Mouse (Mus musculus) kidney, embryonic 16.5 days (tissue): ENCODE measurements around the gene Lmtk3. TPM values are rescaled to one million over a fixed set of nuclear protein-coding genes. Genes with fewer than 3 reads are reported as not detected.

Experiments used
- ATAC-seq: fragments of 200-750 bp; cut with Nextera tagmentation; 2 replicates; pipeline ENCODE4 v1.8.0; 2017; ENCODE audit warnings: moderate TSS enrichment; ENCODE audit not compliant: low FRiP score, low TSS enrichment
- H3K27ac ChIP-seq: fragments of 300-500 bp; sonication (generic); 2 replicates; pipeline ENCODE4 v1.5.1; 2014; ENCODE audit warnings: low read length
- H3K27me3 ChIP-seq: fragments of 300-500 bp; sonication (generic); 2 replicates; pipeline ENCODE4 v1.6.1; 2014; ENCODE audit warnings: low read length, control low read depth, mixed read lengths; ENCODE audit not compliant: insufficient read depth
- H3K36me3 ChIP-seq: fragments of 300-500 bp; sonication (generic); 2 replicates; pipeline ENCODE4 v1.6.1; 2014; ENCODE audit warnings: low read length, control low read depth, mixed read lengths; ENCODE audit not compliant: insufficient read depth
- H3K4me1 ChIP-seq: fragments of 300-500 bp; sonication (generic); 2 replicates; pipeline ENCODE4 v1.6.1; 2014; ENCODE audit warnings: low read length, control low read depth, mixed read lengths; ENCODE audit not compliant: insufficient read depth
- H3K4me2 ChIP-seq: fragments of 300-500 bp; sonication (generic); replicated peaks from 2 replicates; pipeline ENCODE4 v1.6.1; 2014; ENCODE audit warnings: low read depth, low read length
- H3K4me3 ChIP-seq: fragments of 300-500 bp; sonication (generic); 2 replicates; pipeline ENCODE4 v1.5.1; 2014; ENCODE audit warnings: mild to moderate bottlenecking, low read length
- H3K9ac ChIP-seq: fragments of 300-500 bp; sonication (generic); replicated peaks from 2 replicates; pipeline ENCODE4 v1.6.1; 2014; ENCODE audit warnings: low read length
- H3K9me3 ChIP-seq: fragments of 300-500 bp; sonication (generic); 2 replicates; pipeline ENCODE4 v1.6.1; 2016; ENCODE audit warnings: low read length, control low read depth
- WGBS: fragments of 180-500 bp; shearing (Covaris S2); extraction: QIAGEN DNeasy Blood & Tissue Kit; methylation state at CpG from one replicate; pipeline ENCODE4 v1.1.7; 2014; 5-methylcytosine and 5-hydroxymethylcytosine counted together
- polyA plus RNA-seq: library from polyadenylated mRNA; unstranded; fragments of >200 nt; fragmentation: Nextera tagmentation; extraction: Ambion mirVana; gene quantifications from 2 replicates; pipeline ENCODE4 v1.2.1, GENCODE M21; 2015

Gene Lmtk3
- 1.3 and 1.8 TPM in 2 replicates for polyA plus RNA-seq

DNA sequence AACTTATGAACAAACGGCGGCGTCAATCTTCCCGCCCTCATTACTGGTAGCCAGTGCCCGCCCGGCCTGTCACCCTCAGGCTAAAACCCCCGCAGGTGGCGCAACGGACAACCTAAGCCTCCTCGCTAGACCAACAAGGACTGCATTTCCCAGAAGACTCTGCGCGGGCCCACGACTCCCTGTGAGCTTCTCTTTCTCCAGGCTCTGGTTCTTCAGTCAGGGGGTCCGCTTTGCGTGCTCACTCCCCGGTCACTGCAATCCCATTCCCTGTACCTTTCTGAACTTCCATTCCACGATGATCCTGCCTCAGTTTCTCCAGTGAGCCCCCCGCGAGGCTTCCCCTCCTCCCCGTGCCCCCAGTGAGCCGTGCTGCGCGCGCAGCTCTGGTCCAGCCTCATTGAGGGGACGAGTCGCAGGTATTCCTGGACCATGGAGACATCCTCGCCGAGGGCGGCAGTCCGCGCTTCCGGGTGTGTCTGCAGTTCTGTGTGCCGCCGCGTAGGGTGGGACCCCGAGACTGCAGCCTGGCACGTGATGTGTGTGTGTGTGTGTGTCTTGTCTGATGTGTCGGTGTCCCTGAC lies at the start of gene Lmtk3:
TSS of gene Lmtk3 (plus strand) at position 228 of the 581 bp plus-strand sequence.
- H3K9ac ChIP-seq = peak within 1 kb of the TSS; percentile 80
- no peaks in the 10 kb centered on the region for H3K27me3 ChIP-seq
- ATAC-seq = peak; percentile 16
- no peak within 1 kb of the TSS for H3K27ac ChIP-seq
- peaks cover 30% of the 10 kb centered on the region for H3K4me1 ChIP-seq
- H3K36me3 ChIP-seq = no peaks in the 10 kb centered on the region; the same call in 1 of the 2 replicates
- H3K4me3 ChIP-seq = peak within 1 kb of the TSS; percentile 70
- peak within 1 kb of the TSS; percentile 94 for H3K4me2 ChIP-seq
- WGBS = under 1% methylated on average over 36 of the region's 38 CpGs
- no peaks in the 10 kb centered on the region for H3K9me3 ChIP-seq

DNA sequence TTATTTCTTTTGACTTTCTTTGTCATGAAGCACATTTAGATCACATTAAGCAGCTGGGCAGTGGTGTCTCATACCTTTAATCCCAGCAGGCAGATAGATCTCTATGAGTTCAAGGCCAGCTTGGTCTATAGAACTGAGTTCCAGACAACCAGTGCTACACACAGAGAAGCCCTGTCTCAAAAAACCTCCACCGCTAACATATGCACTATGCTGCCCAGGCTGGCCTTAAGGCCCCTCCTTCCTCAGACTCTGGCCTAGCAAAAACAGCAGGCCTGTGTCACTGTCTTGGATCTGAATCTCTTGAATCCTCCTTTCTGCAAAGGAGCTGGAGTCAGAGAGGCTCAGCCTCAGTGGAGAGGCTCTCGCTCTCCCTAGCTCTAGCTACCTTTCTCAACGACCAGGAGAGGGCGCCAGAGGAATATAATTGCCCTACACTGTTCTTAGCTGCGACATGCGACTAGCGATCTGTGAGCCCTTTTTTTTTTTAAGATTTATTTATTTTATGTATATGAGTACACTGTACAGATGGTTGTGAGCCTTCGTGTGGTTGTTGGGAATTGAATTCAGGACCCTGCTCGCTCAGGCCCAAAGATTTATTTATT lies 44.3 kb upstream of the Lmtk3 start:
- 9% methylated on average over 9 of the region's 9 CpGs for WGBS
- Histone ChIP-seq H3K27ac (no peak overlapping the region), H3K4me2 (no peak overlapping the region), H3K9me3 (no peaks in the 10 kb centered on the region), H3K9ac (no peak overlapping the region), H3K27me3 (no peaks in the 10 kb centered on the region), H3K4me3 (no peak overlapping the region), H3K4me1 (0 out of 2 replicates have a peak, but pooled peaks cover 8% of the 10 kb centered on the region), H3K36me3 (no peaks in the 10 kb centered on the region)
- ATAC-seq = peak; percentile 86

DNA sequence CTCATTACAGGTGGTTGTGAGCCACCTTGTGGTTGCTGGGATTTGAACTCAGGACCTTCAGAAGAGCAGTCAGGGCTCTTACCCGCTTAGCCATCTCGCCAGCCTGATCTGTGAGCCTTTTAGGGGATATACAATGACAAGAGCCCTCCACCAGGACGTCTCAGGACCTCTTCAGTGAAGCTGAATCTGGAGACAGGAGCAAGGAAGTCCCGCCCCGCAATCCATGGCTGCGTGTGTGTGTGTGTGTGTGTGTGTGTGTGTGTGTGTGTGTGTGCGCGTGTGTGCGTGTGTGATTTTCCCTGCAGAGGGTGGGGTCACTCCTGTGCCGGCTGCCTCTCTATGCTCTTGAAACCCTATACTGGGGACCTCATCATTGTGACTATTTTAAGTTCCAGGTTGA lies 43.7 kb upstream of the Lmtk3 start:
- 62% methylated on average over 10 of the region's 10 CpGs for WGBS
- H3K9ac ChIP-seq = no peak overlapping the region
- H3K27ac ChIP-seq = no peak overlapping the region
- H3K36me3 ChIP-seq = no peaks in the 10 kb centered on the region
- no peak overlapping the region for H3K4me3 ChIP-seq
- no peak for ATAC-seq
- 0 out of 2 replicates have a peak, but pooled peaks cover 8% of the 10 kb centered on the region for H3K4me1 ChIP-seq
- H3K27me3 ChIP-seq = no peaks in the 10 kb centered on the region
- H3K4me2 ChIP-seq = no peak overlapping the region
- no peaks in the 10 kb centered on the region for H3K9me3 ChIP-seq

DNA sequence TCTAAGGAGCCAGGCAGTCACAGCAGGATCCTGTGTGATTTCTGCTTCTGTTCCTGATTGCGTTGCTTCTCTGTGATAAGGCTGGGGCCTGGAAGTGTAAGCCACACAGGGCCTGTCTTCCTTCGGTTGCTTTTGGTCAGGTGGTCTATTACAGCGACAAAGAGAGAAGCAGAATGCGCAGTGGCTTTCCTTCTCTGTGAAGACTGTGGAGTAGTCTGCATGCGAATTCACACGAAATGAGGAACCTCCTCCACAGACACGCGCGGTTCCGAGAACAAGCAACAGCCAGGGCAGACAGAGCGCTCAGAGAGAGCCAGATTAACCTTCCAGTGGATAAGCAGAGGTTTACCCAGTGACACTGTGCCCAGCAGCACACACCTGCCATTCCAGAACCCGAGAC lies 42.2 kb upstream of the Lmtk3 start:
- no peak for ATAC-seq
- Histone ChIP-seq H3K36me3 (no peaks in the 10 kb centered on the region), H3K9me3 (no peaks in the 10 kb centered on the region), H3K4me3 (no peak overlapping the region), H3K4me1 (0 out of 2 replicates have a peak, but pooled peaks cover 8% of the 10 kb centered on the region), H3K27ac (no peak overlapping the region), H3K9ac (peak overlapping the region; percentile 56; the same call in 1 of the 2 replicates), H3K27me3 (no peaks in the 10 kb centered on the region), H3K4me2 (no peak overlapping the region)
- 87% methylated on average over 12 of the region's 12 CpGs for WGBS

DNA sequence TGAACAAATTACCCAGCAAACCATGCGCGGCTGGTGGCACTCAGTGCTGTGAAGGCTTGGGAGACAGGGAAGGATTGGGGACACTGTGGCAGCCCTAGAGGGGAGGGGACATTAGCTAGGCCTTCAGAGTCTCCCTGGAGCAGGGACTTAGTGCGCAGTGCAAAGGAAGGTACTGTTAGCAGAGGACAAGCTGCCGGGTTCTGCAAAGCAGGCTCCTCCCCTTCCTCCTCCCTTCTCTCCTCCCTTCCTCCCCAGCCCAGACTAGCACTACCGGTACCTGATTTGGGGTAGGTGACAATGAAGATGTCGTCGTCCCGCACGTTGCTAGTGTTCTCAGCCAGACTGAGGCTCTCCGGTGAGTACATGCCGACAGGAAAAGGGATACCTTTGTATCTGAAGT lies 41.8 kb upstream of the Lmtk3 start:
- peak; percentile 21 for ATAC-seq
- no peak overlapping the region for H3K27ac ChIP-seq
- H3K9me3 ChIP-seq = no peaks in the 10 kb centered on the region; the same call in 1 of the 2 replicates
- WGBS = 36% methylated on average over 11 of the region's 11 CpGs
- H3K4me3 ChIP-seq = peak overlapping the region; percentile 38
- H3K9ac ChIP-seq = peak overlapping the region; percentile 56
- H3K4me1 ChIP-seq = 0 out of 2 replicates have a peak, but pooled peaks cover 8% of the 10 kb centered on the region
- H3K27me3 ChIP-seq = no peaks in the 10 kb centered on the region
- H3K4me2 ChIP-seq = peak overlapping the region; percentile 53
- H3K36me3 ChIP-seq = no peaks in the 10 kb centered on the region

DNA sequence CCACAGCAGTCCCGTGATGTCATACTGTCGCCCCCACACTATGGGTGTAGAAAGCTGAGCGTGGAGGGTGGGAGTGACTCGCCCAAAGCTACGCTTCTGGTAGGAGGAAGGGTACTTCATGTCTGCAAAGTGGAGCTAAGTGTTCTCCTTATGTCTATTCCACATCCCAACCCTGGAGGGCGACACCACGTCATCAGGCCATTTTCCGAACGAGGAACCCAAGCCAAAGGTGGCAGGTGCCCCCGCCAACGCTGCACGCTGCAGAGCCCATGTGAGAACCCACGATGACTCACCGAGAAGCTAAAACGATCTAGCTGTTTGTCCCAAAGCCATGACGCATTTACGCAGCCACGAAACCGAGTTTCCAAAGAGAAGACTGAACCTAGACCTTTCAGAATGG lies 41.2 kb upstream of the Lmtk3 start:
- whole genome bisulfite sequencing = 42% methylated on average over 19 of the region's 19 CpGs
- no peaks in the 10 kb centered on the region for H3K36me3 ChIP-seq
- no peak for ATAC-seq
- 0 out of 2 replicates have a peak, but pooled peaks cover 8% of the 10 kb centered on the region for H3K4me1 ChIP-seq
- peak overlapping the region; percentile 56 for H3K9ac ChIP-seq
- no peaks in the 10 kb centered on the region; the same call in 1 of the 2 replicates for H3K9me3 ChIP-seq
- peak overlapping the region; percentile 38 for H3K4me3 ChIP-seq
- peak overlapping the region; percentile 53 for H3K4me2 ChIP-seq
- no peak overlapping the region for H3K27ac ChIP-seq
- no peaks in the 10 kb centered on the region for H3K27me3 ChIP-seq

DNA sequence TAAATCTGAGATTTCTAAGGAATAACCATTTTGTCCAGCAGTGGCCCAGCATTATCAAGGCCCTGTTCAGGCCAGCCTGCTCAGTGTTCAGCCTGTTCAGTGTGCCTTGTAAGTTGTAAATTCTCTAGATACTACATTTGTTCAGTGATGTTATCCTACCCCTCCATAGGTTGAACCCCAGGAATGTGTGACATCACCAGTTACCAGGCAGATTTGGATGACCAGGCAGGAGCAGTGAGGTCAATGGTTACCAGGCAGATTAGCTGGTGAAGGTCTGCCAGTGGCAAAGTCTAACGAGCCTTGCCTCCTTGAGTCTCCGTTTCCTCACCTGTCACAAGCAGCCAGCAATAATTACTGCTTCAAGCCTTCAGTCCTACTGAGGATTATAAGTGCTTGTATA lies 39.2 kb upstream of the Lmtk3 start:
- H3K4me2 ChIP-seq = no peak overlapping the region
- H3K4me1 ChIP-seq = peaks cover 11% of the 10 kb centered on the region; the same call in 1 of the 2 replicates
- H3K36me3 ChIP-seq = no peaks in the 10 kb centered on the region
- no peak overlapping the region for H3K4me3 ChIP-seq
- ATAC-seq = no peak
- no peaks in the 10 kb centered on the region; the same call in 1 of the 2 replicates for H3K9me3 ChIP-seq
- H3K27ac ChIP-seq = no peak overlapping the region
- H3K27me3 ChIP-seq = no peaks in the 10 kb centered on the region
- no peak overlapping the region for H3K9ac ChIP-seq
- 25% methylated on average over 2 of the region's 2 CpGs for WGBS

DNA sequence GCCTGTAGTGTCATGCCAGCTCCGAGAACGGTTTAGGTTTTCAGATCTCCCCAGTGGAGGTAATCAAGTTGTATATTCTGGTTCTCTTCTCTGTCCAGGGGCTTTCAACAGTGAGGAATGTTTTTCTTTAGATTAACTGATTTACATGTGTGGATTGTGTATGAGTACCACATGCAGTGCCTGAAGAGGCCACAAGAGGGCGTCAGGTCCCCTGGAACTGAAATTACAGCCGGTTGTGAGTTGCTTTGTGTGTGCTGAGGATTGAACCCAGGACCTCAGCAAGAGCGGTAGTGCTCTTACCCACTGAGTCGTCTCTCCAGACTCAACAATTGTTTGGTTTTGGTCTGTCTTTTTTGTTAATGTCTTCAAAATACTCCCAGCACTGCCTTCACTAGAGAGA lies 37.0 kb upstream of the Lmtk3 start:
- WGBS = 64% methylated on average over 6 of the region's 6 CpGs
- no peaks in the 10 kb centered on the region for H3K36me3 ChIP-seq
- H3K4me2 ChIP-seq = no peak overlapping the region
- H3K4me3 ChIP-seq = no peak overlapping the region
- no peak overlapping the region for H3K9ac ChIP-seq
- no peak for ATAC-seq
- no peaks in the 10 kb centered on the region for H3K27me3 ChIP-seq
- H3K27ac ChIP-seq = no peak overlapping the region
- H3K9me3 ChIP-seq = no peaks in the 10 kb centered on the region; the same call in 1 of the 2 replicates
- H3K4me1 ChIP-seq = peaks cover 17% of the 10 kb centered on the region; the same call in 1 of the 2 replicates

DNA sequence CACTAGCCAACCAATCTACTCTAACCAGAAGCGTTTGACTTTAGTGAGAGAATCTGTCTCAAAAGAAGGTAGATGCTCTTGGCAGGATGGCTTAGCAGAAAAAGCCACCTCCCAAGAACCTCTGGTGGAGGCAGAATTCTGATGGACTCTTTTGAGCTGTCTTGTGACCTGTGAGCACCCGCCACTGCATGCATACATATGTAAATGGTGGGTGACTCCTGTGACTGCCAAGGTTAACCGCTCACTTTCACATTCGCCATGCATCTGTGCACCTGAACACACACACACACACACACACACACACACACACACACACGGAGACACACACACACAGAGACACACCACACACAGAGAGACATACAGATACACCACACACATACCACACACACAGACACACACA lies 36.1 kb upstream of the Lmtk3 start:
- no peak overlapping the region for H3K4me3 ChIP-seq
- H3K4me2 ChIP-seq = no peak overlapping the region
- no peaks in the 10 kb centered on the region for H3K36me3 ChIP-seq
- 89% methylated on average over 5 of the region's 5 CpGs for WGBS
- no peak overlapping the region for H3K27ac ChIP-seq
- no peaks in the 10 kb centered on the region; the same call in 1 of the 2 replicates for H3K9me3 ChIP-seq
- no peaks in the 10 kb centered on the region for H3K27me3 ChIP-seq
- no peak overlapping the region for H3K9ac ChIP-seq
- H3K4me1 ChIP-seq = peaks cover 10% of the 10 kb centered on the region; the same call in 1 of the 2 replicates
- no peak for ATAC-seq

DNA sequence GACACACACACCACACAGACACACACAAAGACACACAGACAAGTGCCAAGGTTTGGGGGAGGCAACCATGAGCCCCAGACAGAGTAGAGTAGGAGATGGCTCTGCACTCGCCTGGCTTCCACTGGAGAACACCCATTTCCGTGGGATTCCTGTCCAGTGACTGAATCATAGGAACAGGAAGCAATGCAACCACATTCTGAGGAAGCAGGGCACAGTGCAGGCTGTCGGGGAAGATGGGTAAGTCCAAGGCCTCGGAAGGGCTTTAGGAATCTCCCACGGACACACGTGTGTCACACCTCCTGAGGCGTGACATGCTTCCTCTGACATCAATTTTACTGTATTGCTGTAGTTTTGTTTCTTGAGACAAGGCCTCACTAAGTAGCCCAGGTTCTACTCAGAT lies 35.4 kb upstream of the Lmtk3 start:
- WGBS = 52% methylated on average over 7 of the region's 7 CpGs
- no peaks in the 10 kb centered on the region for H3K27me3 ChIP-seq
- no peak overlapping the region for H3K4me2 ChIP-seq
- H3K27ac ChIP-seq = no peak overlapping the region
- H3K4me3 ChIP-seq = no peak overlapping the region
- peaks cover 10% of the 10 kb centered on the region; the same call in 1 of the 2 replicates for H3K4me1 ChIP-seq
- no peaks in the 10 kb centered on the region; the same call in 1 of the 2 replicates for H3K9me3 ChIP-seq
- no peak overlapping the region for H3K9ac ChIP-seq
- no peak for ATAC-seq
- H3K36me3 ChIP-seq = no peaks in the 10 kb centered on the region
